Mouse (Mus musculus) erythroblast, embryonic 14.5 days (primary cell): ENCODE data around the gene Mettl7a1.

Experiments
- GATA1 ChIP-seq: IDR thresholded peaks from 2 replicates; pipeline ENCODE4 v1.6.1; 2012; ENCODE audit warnings: low read length, inconsistent platforms, mixed read lengths
- TAL1 ChIP-seq: IDR thresholded peaks from 3 replicates; pipeline ENCODE4 v1.6.1; 2012; ENCODE audit warnings: low read length, inconsistent platforms, mixed read lengths

DNA sequence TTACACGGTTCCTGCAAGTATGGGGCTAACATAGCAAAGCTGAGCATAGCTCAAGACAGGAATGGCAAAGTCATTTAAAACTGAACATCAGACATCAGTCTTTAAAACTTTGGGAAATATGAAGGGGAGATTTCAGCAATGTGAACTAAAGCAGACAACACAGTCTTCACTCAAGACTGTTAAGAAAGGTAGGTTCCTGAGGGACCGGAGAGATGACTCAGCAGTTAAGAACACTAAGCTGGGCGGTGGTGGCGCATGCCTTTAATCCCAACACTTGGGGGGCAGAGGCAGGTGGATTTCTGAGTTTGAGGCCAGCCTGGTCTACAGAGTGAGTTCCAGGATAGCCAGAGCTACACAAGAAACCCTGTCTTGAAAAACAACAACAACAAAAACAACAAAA lies 27.5 kb upstream of the Mettl7a1 start:
- TF ChIP-seq TAL1 (no peak), GATA1 (no peak)
